Mouse (Mus musculus): Measurements from ENCODE around the gene H2-DMb1.

GRCm38 (mm10) chr17:34128944-34129791 lies 23.7 kb upstream of the H2-DMb1 start:
- TF ChIP-seq MYOD1 (IDR thresholded peaks at IDR 0.05; ENCODE audit: control insufficient read depth, insufficient read length, low read depth) (no peak), CTCF (IDR thresholded peaks at IDR 0.05; ENCODE audit: control insufficient read depth, insufficient read depth, insufficient read length) (no peak)

Data from C2C12 (cell line).